8 mouse cellular contexts compared by ENCODE assay signal in genomic region chr19:5097521-5098362, GRCm38 (mm10). TPM values are rescaled to one million over a fixed set of nuclear protein-coding genes. Genes with fewer than 3 reads are reported as not detected.
DNase-seq lines count a peak whose midpoint lies in the region; ATAC-seq and TF ChIP-seq lines count a peak whose summit lies in the region.

No protein-coding gene starts in this region.

- peaks cover 23% of the 10 kb centered on the region; the same call in 1 of the 2 replicates for H3K36me3 ChIP-seq in thymus, adult 2 months (ENCODE audit: control insufficient read depth, insufficient read depth, low read length)
- peaks cover 5% of the 10 kb centered on the region for H3K36me3 ChIP-seq in liver, embryonic 14.5 days (replicated peaks; ENCODE audit: control insufficient read depth, insufficient read depth, low read depth)

- no peak for TF ChIP-seq POLR2A in thymus, adult 2 months (IDR thresholded peaks at IDR 0.05; ENCODE audit: control insufficient read depth, extremely low read depth, insufficient read depth, low read length, poor library complexity)

- no peaks in the 10 kb centered on the region; the same call in 1 of the 2 replicates for H3K27me3 ChIP-seq in thymus, adult 2 months (ENCODE audit: control insufficient read depth, insufficient read depth, low read length)
- no peaks in the 10 kb centered on the region; the same call in none of the 2 replicates for H3K27me3 ChIP-seq in liver, embryonic 14.5 days (ENCODE audit: control insufficient read depth, insufficient read depth, low read length)

- H3K9ac ChIP-seq in liver, embryonic 14.5 days (replicated peaks): 0 out of 2 replicates have a peak overlapping the region, but pooled peaks have one; percentile 13

- WGBS in thymus, adult 2 months: 10% methylated on average over 31 of the region's 31 CpGs
- 9% methylated on average over 27 of the region's 31 CpGs for WGBS in liver, embryonic 14.5 days (ENCODE audit: insufficient replicate concordance)

- H3K4me3 ChIP-seq in thymus, adult 2 months (ENCODE audit: control insufficient read depth, insufficient read depth, low read length): peak overlapping the region; percentile 24
- peak overlapping the region in 1 of 2 experiments; percentile 43; a peak in 3 of 4 replicates for H3K4me3 ChIP-seq in liver, embryonic 14.5 days (ENCODE audit: insufficient read depth in 1 of 2, low read depth in 2 of 2, low read length in 2 of 2)

- no peak for TF ChIP-seq CTCF in thymus, adult 2 months (IDR thresholded peaks at IDR 0.05; ENCODE audit: borderline replicate concordance, control insufficient read depth, extremely low read depth, insufficient read depth, low read length, poor library complexity)
- TF ChIP-seq CTCF in liver, embryonic 14.5 days (IDR thresholded peaks at IDR 0.05; ENCODE audit: low read depth): no peak

- no peak overlapping the region for H3K27ac ChIP-seq in thymus, adult 2 months (ENCODE audit: control insufficient read depth, insufficient read depth, low read length)
- no peak overlapping the region for H3K27ac ChIP-seq in liver, embryonic 14.5 days

- H3K4me1 ChIP-seq in thymus, adult 2 months (replicated peaks; ENCODE audit: control insufficient read depth, insufficient read depth, low read length): peaks cover 10% of the 10 kb centered on the region
- peaks cover 4 to 13% of the 10 kb centered on the region in 2 experiments for H3K4me1 ChIP-seq in liver, embryonic 14.5 days (replicated peaks; ENCODE audit: control insufficient read depth in 2 of 2, insufficient read depth in 2 of 2, low read length in 1 of 2)

- peak; percentile 52 for DNase-seq in cerebellum, adult 9-11 months
- no peak for DNase-seq in cerebellum, postnatal 36 days
- no peak for DNase-seq in thymus, adult 2 months
- no peak for DNase-seq in thymus, postnatal 25 days
- DNase-seq in liver, embryonic 14.5 days (ENCODE audit: low read depth in 3 of 3, low spot score in 3 of 3): no peak
- DNase-seq in MN1 (ENCODE audit: low spot score): no peak
- DNase-seq in gastrocnemius, adult 8-10 months (ENCODE audit: low spot score in 2 of 2): no peak
- DNase-seq in right cerebral cortex, postnatal 14 days: no peak

- TF ChIP-seq EP300 in liver, embryonic 14.5 days (IDR thresholded peaks at IDR 0.05; ENCODE audit: low read depth): no peak

- no peak for ATAC-seq in liver, embryonic 14.5 days (ENCODE audit: insufficient read depth)

- H3K9me3 ChIP-seq in liver, embryonic 14.5 days (ENCODE audit: control insufficient read depth, low read length): no peaks in the 10 kb centered on the region

- H3K4me2 ChIP-seq in liver, embryonic 14.5 days (ENCODE audit: low read depth): peak overlapping the region; percentile 75

RNA-seq across cellular contexts. Expression of gene Cnih2, which starts 0.6 kb away (rescaled TPM):
- 3.7 and 4.9 TPM in 2 replicates for polyA plus RNA-seq in thymus, adult 2 months (2012; rRNA removed)
- 0.63 and 1.0 TPM in 2 replicates for polyA plus RNA-seq in liver, embryonic 14.5 days (2012; rRNA removed)
- 0.50 and 0.73 TPM in 2 replicates for polyA plus RNA-seq in liver, embryonic 14.5 days (2014; fragmentation: Nextera tagmentation; extraction: Ambion mirVana)
- total RNA-seq in gastrocnemius, adult 8-10 months (2022): not detected

RNA-seq across cellular contexts. Expression of gene Rab1b, which starts 9.1 kb away (rescaled TPM):
- 296 and 317 TPM in 2 replicates for polyA plus RNA-seq in thymus, adult 2 months (2012; rRNA removed)
- polyA plus RNA-seq in liver, embryonic 14.5 days (2012; rRNA removed): 50.6 and 58.8 TPM in 2 replicates
- polyA plus RNA-seq in liver, embryonic 14.5 days (2014; fragmentation: Nextera tagmentation; extraction: Ambion mirVana): 76.2 and 84.8 TPM in 2 replicates
- 100 to 1,000 TPM; 124 to 137 (median 131) TPM for total RNA-seq in gastrocnemius, adult 8-10 months (2022)

RNA-seq across cellular contexts. Expression of gene Yif1a, which starts 9.4 kb away (rescaled TPM):
- polyA plus RNA-seq in thymus, adult 2 months (2012; rRNA removed): 121 and 137 TPM in 2 replicates
- 34.7 and 37.0 TPM in 2 replicates for polyA plus RNA-seq in liver, embryonic 14.5 days (2012; rRNA removed)
- 58.6 and 60.0 TPM in 2 replicates for polyA plus RNA-seq in liver, embryonic 14.5 days (2014; fragmentation: Nextera tagmentation; extraction: Ambion mirVana)
- total RNA-seq in gastrocnemius, adult 8-10 months (2022): 10 to 100 TPM; 37.4 to 44.7 (median 39.8) TPM

RNA-seq across cellular contexts. Expression of gene Tmem151a, which starts 12.4 kb away (rescaled TPM):
- 1.7 and 3.5 TPM in 2 replicates for polyA plus RNA-seq in thymus, adult 2 months (2012; rRNA removed)
- polyA plus RNA-seq in liver, embryonic 14.5 days (2012; rRNA removed): 0.18 and 0.21 TPM in 2 replicates
- 0.25 and 0.28 TPM in 2 replicates for polyA plus RNA-seq in liver, embryonic 14.5 days (2014; fragmentation: Nextera tagmentation; extraction: Ambion mirVana)
- under 1 TPM in 1 of 4 experiments, not detected in 3; 0.12 TPM for total RNA-seq in gastrocnemius, adult 8-10 months (2022)

RNA-seq across cellular contexts. Expression of gene Klc2, which starts 20.6 kb away (rescaled TPM):
- 48.0 and 54.9 TPM in 2 replicates for polyA plus RNA-seq in thymus, adult 2 months (2012; rRNA removed)
- 2.3 and 3.5 TPM in 2 replicates for polyA plus RNA-seq in liver, embryonic 14.5 days (2012; rRNA removed)
- polyA plus RNA-seq in liver, embryonic 14.5 days (2014; fragmentation: Nextera tagmentation; extraction: Ambion mirVana): 1.3 and 1.6 TPM in 2 replicates
- 10 to 100 TPM; 60.6 to 68.9 (median 64.0) TPM for total RNA-seq in gastrocnemius, adult 8-10 months (2022)
